Mouse (Mus musculus): ENCODE data around the gene Begain.

The Begain gene

DNA sequence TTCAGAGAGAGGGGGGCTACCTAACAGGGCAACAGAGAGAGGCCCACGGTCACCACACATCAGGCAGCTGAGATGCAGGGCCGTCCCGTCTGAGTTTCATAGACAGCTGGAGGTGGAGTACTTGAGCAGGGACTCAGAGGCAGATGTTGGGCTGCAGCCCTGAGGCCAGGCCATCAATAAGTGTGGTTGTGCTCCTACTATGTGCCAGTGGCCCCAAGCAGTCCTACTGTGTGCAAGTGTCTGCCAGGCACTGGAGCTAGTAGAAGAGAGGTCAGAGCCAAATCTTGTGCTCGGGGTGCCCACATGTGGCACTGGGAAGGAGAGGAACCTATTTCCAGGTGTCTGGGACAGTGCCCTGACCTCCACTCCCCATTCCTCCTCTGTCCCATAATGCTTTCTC lies 18.1 kb downstream of the Begain start:
- DNase-seq = no peak

DNA sequence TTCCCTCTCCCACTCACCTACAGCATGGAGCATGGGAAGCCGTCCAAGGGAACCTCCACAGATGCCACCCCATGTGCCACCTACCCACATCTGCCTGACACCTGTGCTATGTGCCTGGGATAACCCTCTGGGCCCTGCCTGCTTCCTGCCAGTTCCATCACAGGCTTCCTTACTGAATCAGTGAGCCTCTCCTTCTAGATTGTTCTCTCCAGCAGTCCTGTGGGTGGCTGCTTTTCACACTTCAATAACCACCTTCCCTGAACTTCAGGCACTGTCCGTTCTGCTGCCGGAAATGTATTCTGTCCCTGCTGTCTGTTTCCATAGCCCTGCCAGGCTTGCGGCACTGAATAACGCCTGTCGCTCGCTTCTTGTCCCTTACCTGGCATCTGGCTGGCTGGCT lies 22.4 kb downstream of the Begain start:
- no peak for DNase-seq

DNA sequence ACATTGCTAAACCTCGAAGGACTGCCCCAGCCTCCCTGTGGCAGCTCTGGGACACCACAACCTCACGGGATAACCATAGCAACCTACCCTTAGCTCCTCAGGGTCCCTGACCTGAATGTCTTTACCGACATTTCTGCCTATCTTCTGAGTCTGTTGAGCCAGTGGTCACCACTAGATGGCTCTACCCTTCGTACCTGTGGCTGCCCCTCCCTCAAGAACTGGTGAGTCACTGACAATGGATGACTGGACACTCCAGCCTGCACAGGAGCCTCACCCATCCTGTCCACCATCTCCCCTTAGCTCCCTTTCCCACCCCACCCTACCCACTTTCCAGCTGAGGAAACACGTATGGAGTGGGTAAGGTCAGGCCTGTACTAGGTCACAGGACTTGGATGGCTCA lies 23.5 kb downstream of the Begain start:
- no peak for DNase-seq

DNA sequence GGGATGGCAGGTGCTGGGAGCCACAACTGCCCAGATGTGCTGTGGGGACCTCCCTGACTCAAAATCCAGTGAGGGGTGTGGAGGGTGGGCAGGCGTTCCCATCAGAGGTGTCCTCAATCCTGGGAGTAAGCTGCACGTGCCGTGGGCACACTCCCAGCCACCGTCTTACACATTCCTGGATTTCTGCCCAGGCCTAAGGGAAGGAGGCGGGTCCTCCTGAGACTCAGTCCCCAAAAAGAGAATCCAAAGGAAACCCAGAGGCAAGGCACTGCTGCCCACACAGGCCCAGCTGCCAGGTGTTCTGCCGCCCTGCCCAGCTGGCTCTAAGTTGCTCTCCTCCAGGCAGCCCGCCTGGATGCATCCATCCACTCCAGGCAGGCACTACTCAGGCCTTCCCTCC lies 28.7 kb downstream of the Begain start:
- no peak for DNase-seq

DNA sequence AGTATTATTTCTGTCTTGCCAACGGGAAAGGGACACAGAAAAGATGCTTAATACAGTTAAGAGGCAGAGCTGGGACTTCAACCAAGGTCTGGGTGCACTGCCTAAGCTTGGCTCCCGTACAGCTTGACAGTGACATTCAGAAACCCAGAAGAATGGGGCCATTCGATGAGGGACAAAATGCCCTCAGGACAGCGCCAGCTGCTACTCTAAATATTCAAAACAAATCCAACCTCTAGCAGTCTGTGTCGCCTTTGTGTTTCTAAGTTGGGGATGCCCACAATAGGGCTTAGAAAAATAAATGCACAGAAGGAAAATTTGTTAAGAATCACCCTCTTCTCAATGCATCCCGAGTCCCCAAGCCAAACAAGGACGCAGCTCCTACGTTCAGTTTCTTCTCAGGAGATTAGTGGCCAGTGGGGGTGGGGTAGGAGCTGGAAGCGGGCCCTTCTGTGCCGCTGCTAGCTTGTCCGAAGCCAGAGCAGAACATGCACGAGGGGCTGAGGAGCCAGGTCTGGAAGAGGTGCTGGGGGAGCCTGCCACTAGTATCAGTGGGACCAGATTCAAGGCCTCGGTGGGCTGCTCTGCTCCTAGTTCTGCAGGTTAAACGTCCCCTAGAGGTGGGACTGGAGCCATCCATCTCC lies 29.7 kb downstream of the Begain start:
- no peak for DNase-seq

DNA sequence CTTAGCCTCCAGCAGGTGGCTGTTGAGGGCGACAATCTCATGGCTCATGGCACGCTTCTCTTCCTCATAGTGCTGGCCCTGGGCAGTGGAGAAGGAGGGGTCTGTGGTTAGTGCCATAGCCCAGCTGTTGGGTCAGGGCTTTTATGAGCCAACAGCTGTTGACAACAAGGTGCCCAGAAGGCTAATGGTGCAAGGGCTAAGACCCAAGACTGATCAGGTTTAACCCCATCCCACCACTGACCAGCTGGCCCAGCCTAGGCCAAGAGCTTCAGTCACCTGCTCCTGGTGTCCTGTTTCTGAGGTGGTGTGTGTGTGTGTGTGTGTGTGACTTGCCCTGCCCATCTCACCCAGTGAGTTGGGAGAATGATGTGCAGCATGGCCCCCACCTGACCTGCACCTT lies 31.0 kb downstream of the Begain start:
- no peak for DNase-seq

DNA sequence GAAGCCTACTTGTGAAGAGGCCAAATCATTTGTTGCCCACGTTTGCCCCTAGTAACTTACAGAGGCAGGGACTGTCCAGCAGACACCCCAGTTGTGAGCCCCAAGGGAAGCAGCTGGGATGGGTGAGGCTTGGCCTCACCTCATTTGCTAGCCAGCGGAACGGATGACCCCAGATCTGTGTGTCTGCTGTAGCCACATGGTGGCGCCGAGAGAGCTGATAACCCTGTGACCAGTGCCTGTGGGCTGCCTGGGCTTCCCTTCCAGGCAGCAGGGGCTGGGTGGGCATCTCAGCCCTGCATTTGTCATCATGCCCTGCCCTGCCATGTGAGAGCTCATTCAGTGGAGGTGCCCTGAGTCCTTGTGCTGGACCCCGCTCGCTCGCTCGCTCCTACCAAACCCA lies 44.2 kb downstream of the Begain start:
- no peak for DNase-seq

DNA sequence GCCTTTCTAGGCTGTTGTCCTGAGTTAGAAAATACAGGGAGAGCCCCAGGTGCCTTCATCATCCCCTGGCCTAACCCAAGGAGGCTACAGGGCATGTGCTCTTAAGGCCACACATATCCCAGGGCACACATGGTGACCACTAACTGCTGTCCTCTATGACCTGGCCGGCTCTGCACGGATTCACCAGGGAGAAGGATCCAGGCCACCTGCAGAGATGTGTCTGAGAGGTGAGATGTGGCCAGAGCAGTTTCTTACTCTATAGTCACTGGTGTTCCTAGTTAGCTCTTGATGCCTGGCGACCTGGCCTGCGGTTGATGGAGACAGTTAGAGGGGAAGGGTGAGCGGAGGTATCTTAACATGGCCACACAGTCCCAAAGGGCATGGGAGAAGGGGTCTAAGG lies 45.1 kb downstream of the Begain start:
- DNase-seq = no peak

DNA sequence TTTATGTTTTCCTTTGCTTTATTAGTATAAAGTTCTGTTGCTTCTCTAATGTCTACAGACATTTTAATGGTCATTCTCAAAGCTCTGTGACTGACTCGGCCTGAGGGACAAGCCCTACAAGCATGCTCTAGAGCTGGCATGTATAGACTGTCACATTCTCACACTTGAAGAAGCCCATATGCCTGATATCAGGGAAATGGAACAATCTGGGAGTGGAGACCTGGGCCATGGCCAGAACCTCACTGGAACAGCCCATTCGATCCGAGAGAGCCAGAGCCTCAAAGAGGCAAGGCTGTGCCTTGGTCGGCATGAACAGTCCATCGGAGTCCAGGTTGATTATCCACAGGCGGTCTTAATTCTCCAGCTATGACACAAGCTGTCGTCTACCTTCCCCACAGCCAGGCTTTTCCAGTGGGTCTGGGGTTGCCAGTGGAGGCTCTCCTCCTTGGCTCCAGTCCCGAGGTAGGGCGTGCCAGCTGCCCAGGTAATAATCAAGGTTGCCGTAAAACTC lies 45.8 kb downstream of the Begain start:
- no peak for DNase-seq

DNA sequence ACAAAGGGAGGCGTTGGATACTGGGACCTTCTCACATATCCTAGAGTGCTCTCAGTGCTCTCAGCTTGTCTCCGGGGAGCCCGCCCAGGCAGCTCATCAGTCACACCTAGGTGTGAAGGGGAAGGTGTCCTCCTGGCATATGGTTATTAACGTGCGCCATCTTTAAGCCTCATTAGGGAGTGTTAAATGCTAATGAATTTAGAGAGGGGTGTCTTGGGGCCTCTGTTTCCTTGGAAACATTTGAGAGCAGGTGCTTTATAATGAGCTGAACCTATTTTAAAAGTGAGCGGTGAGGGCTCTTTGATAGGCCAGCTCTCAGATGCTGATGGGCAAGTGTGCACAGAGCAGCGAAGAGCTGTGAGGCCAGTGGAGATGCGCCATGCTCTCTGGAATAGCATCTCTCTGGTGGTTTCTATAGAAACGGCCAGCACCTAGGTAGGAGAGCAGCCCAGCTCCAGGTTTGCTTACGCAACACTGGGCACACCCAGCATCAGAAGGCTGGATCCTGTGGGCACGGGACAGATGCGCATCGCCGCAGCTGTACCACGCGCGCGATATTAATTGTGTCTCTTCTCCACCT lies 57.9 kb downstream of the Begain start:
- DNase-seq = no peak

DNA sequence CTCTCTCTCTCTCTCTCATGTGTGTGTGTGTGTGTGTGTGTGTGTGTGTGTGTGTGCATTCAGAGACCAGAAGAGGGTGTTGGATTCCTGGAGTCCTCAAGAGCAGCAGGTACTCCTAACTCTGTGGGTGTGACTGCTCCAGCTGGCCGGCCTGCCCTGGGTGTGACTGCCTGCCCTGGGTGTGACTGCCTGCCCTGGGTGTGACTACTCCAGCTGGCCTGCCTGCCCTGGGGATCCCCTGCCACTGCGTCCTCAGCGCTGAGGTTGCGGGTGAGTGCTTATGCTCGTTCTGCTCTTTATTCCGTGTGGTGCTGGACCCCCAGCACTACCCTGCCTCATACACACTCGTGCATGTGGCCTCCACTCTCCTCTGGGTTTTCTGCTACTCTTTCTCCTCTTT lies 65.0 kb downstream of the Begain start:
- no peak for DNase-seq

DNA sequence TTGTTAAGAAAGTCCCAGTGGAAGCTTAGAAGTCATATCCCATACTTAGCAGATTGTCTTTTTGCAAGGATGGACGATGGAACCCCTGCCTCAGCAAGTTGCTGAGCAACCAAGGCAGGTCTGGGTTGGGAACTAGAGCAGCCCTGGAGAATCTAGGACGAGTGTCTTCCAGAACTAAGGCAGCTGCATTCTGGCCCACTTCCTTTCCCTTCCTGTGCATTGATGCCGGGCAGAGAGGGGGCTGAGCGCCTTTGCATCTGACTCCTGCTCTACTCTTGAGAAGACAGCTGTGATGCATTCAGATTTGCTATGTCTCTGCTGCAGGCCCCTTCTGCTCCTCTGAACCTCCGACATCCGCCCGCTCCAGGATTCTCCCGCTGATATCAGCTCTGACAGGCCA lies 70.8 kb downstream of the Begain start:
- no peak for DNase-seq

DNA sequence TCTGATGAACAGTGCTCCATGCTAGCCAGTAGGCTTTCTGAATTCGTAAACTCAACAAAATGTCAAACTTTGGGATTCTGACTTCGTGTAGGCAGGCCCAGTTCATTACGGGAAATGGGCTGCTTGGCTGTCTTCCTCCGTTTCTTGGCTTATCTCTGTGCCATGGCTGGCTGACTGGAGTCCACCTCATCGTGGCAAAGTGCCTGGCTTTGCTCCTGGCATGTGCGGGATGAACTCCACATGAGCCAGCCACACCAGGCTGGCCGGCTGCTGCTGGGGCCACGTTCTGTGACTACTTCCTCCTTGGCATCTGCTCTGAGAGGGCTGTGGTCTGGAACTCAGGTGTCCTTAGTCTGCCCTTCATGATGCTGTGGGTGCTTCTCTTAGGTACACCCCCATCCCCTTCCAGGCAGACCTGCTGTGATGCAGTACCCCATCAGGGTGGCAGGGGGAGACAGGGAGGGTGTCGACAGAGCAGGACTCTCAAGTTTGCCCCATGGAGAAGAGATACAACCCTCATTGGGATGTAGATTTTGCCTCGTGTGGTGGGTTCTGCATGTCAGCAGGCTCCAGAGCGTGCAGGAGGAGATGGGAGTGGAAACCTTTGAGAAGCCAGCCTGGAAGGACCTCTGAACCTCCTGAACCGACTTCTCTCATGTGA lies 71.9 kb downstream of the Begain start:
- DNase-seq = no peak

DNA sequence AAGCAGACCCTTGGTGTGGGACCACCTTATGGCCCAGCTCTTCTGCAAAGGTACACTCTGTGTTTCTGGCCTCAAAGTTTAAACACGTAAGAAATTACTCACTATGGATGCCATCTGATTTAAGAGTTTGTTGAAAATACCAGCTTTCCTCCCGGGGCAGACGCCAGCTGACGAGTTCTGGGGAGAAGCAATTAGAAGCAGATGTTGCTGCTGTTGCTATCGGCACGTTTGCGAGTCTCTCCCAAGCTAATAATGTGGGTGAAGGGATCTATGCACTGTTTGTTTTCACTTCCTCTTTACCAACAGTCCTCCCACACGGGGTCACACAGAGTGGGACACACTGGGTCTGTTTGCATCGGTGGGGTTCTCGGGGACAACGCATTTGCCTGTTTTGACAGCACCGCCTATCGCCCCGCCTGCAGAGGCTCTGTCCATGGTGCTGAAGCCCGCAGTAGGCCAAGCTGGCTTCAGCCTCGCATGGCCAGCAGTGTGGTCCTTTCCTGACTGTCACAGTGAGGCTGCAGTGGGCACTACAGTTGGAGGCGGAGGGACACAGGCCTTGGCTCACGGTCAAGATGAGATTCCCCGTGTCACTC lies 73.5 kb downstream of the Begain start:
- peak; percentile 76 for DNase-seq

DNA sequence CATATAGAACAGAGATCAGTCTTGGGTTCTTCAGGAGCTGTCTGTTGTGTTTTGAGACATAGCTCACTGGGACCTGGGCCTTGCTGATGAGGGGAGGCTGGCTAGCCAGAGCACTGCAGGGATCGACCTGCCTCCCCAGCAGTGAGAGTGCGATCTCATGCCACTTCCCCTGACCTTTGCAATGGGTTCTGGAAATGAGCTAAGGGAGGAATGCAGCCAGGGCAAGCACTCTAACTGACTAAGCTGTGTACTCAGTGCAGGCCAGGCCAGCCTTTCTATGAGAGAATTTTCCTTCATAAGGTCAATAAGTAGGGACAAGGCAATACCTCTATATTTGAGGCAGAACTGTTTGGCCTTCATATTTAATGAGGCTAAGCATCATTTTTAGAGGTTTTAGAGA lies 75.0 kb downstream of the Begain start:
- DNase-seq = no peak

DNA sequence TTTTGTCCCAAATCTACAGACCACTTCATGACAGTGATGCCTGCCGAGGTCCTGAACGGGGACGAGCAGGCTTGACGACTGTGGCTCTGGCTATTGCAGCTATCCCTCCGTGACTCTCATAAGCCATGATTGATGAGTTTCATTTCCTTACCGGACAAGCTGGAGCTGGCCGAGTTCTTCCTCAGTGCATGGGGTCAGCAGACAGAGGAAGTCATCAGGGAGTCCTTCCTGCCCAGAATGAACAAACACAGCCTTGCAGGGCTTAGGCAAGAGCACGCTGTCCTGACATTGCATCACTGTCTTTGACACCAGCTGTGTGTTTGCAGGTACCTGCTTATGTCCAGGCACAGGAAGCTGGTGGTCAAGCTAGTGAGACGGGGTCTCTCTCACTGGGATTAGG lies 77.6 kb downstream of the Begain start:
- DNase-seq = no peak

DNA sequence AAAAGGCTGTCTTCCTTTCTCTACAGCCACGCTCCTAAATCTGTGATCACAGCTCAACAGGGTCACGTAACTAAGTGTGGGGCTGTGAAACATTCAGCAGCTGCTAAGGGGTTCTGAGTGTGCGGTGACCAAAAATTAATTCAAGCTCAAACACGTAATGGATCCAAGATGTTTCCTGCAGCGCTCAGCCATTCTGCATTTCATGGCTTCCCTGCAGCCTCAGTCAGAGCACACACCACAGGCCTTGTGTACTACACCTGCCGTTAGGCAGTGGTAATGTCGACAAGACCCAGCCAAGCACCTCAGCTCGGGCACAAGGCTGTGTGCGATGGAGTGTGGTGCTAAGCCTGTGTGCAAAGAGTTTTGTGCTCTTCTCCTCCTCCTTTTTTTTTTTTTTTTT lies 80.6 kb downstream of the Begain start:
- DNase-seq = no peak

DNA sequence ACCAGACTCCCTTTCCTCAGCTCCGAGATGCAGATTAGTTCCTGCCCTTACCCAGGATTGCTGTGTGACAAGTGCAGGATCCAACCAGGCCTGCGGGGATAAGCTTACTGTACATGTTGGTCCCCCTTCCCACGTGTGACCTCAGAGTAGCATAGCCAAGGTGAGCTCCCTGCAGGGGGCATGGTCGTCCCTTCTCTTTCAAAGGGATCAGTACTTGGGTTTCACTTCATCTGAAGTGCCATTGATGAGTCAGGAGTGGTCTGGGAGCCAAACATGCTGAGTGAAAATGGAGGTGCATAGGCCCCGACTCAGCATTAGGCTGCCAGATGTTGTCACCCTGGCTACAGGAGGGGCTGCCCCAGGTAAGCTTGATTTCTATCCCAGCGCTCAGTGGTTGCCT lies 83.0 kb downstream of the Begain start:
- DNase-seq = no peak

DNA sequence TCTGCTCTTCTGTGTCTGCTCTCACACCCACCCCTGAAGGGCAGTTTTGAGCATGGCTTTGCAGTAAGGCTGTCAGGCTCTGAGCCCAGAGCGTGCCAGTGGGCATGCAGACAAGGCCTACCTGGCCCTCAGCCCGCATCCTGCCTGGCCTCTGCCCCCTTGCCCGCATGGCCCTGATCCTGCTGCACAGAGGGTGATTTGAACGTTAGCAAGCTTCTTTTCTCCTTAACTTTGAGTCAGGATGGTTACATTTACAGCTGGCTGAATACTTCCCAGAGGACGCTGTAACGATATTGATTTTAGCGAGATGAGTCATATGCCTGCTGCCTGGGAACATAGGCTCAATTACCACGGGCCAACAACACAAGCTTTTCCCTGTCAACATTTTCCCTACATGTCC lies 83.5 kb downstream of the Begain start:
- DNase-seq = peak; percentile 65

DNA sequence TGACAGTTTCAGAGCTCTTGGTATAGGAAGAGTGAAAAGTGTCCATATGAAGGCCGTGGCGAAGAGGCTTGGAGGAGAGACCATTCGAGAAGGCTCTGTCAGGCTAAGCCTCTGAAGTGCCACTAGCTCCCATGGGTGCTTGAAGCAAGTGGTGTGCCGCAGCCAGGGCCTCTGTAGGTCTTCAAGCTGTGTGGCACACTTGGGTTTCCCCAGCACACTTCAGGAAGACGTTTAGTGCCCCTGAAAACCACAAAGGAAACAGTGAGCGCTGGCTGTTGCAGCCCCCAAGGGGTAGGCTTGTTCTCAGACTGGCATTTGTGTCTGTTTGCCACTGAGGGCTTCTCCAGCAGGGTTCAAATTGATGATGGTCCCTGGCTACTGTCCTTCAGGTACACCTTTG lies 84.5 kb downstream of the Begain start:
- DNase-seq = no peak

DNA sequence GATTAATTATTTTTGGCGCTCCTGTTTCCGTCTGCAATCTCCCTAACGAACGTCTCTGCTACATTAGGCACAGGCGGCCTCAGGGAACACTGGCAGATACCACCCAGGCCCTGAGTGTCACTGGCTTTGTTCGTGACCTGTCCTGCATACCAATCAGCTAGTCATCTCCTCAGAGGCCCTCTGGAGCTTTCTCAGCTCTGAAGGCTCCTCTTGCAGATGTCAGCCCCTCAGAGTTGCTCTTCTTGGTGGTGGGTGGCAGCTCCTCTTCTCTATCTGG lies 85.4 kb downstream of the Begain start:
- no peak for DNase-seq

All from kidney, adult 18-20 months (tissue).